Mouse (Mus musculus) layer of hippocampus, adult 2 months (tissue): Measurements from ENCODE around the gene H2bfm. TPM values are rescaled to one million over a fixed set of nuclear protein-coding genes. Genes with fewer than 3 reads are reported as not detected.
"Not testable (repeated sequence)": the region's sequence is repeated elsewhere in the genome, so short reads cannot be mapped to it uniquely, and the experiment has no call there.

Experiments
- DNase-seq, 2 experiments: peaks; one replicate each; pipeline ENCODE4 v3.0.0; 2022; ENCODE audit warnings: low spot score in 2 of 2
- H3K27ac ChIP-seq: fragments of 200-600 bp; 2 replicates; pipeline ENCODE4 v1.8.1; 2022
- H3K4me3 ChIP-seq: fragments of 200-600 bp; 2 replicates; pipeline ENCODE4 v1.8.1; 2022; ENCODE audit warnings: mild to moderate bottlenecking
- CTCF ChIP-seq: fragments of 200-600 bp; conservative IDR thresholded peaks from 2 replicates; pipeline ENCODE4 v1.8.1; 2022; ENCODE audit warnings: antibody characterized with exemption, mild to moderate bottlenecking, moderate library complexity
- long read RNA-seq, 2 experiments: library from polyadenylated mRNA; stranded (forward); transcript quantifications; one replicate each; pipeline ENCODE4 v2.0.0; 2021; ENCODE audit warnings: borderline mapping rate in 2 of 2
- total RNA-seq, 2 experiments: library from RNA; stranded (reverse); gene quantifications; 2 replicates each; pipeline ENCODE4 v1.2.3; 2021

The H2bfm gene
- not detected for total RNA-seq
- long read RNA-seq, experiment 1 = 0 reads
- long read RNA-seq, experiment 2 = 0 reads

GRCm38 (mm10) chrX:136927031-136927430, at the start of gene H2bfm:
Gene H2bfm (plus strand): TSS chrX:136927325.
- TF ChIP-seq CTCF = no peak
- H3K27ac ChIP-seq = no peak within 1 kb of the TSS
- no peak for DNase-seq
- no peak within 1 kb of the TSS for H3K4me3 ChIP-seq

DNA sequence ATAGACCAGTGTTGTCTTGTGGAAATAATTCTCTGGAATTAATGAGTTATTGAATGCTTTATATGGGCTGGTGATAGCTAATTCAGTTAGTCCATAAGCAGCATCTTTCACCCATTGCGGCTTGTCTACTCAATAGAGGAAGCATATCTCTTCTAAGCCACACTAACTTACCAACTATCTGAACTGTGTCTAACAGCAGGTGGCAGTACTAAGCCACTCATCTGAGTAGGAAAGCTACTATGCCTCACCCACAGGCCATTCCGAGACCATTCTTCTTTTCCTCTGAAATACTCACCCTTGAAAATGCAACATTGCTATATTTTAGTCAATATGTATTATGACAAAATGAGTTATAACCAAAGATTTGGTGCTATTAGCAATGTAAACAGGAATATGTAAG, 31.4 kb upstream of the H2bfm start:
- peak; percentile 77 for TF ChIP-seq CTCF
- Histone ChIP-seq H3K27ac (no peak overlapping the region), H3K4me3 (no peak overlapping the region)
- DNase-seq = peak; percentile 9 to 21

DNA sequence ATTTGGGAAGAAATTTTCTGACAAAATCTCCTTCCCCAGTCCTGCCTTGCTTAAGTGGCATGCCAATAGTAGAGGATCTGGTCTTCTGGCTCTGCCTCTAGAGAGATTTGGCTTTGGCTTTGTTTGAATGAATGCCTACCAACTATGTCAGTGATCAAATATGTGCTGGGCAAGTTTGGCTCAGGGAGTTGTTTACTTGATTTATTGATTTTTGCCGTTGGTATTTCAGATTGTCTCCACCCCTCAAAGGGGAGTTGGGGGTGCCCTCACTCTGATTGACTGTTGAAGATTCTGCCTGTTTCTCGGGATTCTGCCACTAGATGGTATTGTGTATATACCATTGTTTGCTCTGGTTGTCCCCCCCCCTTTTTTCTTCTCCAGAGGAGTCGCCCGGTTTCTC, 22.8 kb upstream of the H2bfm start:
- Histone ChIP-seq H3K4me3 (no peak overlapping the region), H3K27ac (no peak overlapping the region)
- 0 out of 2 replicates have a peak, but pooled peaks have one; percentile 8 for TF ChIP-seq CTCF
- no peak for DNase-seq

- H3K27ac ChIP-seq = no peak overlapping the region
- DNase-seq = no peak
- no peak overlapping the region for H3K4me3 ChIP-seq
- no peak for TF ChIP-seq CTCF
These were observed 1.3 kb upstream of the H2bfm start for GRCm38 (mm10) chrX:136925863-136926262.

GRCm38 (mm10) chrX:136937985-136938384, 10.9 kb downstream of the H2bfm start:
- H3K27ac ChIP-seq = no peak overlapping the region
- no peak for DNase-seq
- TF ChIP-seq CTCF = no peak
- no peak overlapping the region for H3K4me3 ChIP-seq

DNA sequence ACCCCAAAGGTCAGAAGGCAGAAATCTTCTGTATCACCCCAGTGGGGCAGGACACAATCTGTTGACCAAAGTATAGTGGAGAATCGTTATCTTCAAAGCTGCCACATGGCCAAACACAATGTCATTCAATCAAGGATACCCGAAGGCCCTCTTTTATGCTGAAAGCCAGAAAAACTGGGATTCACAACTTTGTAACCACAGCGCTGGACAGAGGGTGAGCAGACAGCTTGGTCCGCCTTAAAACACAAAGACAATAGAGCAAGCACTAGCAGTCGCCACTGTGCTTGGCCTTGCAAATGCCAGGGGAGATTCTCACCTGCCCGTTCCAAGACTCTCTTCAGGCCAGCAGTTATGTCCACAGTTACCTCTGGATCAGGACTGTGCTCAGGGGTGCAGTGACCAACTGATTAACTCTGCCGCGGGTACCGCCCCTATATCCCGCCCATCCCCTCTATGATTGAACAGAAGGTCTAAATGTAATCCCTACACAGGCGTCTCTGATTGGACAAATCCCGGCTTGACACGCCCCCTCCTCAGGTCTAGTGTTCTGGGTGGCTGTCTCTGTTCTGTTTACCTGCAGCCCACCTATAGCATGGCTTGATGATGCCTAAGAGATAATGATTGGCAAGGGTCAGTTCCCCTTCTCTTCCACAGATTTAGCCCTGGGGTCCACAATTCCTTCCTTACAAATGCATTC, 30.6 kb downstream of the H2bfm start:
- DNase-seq = peak; percentile 59 to 89

DNA sequence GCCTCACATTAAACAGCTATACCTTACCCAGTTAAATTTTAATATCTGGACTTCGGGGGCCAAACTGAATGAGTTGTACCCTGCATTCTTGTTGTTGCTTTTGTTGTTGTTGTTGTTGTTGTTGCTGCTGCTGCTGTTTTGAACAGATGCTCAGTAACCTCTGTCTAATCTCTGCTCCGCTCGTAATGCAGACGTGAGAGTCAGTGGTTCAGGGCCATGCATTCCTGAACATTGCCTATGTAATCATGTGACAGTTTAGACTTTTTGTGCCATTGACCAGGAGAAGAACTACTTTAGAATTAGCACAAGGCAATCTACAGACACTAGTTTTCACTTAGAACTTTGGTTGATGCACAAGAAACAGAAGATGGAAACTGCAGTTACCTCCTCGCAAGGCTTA, 31.2 kb downstream of the H2bfm start:
- DNase-seq, H3K27ac ChIP-seq: not testable (repeated sequence)
- H3K4me3 ChIP-seq = peak overlapping the region; percentile 57

More for the DNA sequence above, 30.6 kb downstream of the H2bfm start:
- H3K4me3 ChIP-seq = peak overlapping the region; percentile 57
- not testable (repeated sequence) for H3K27ac ChIP-seq

- peak; percentile 76 for TF ChIP-seq CTCF
These were observed 32.6 kb downstream of the H2bfm start for GRCm38 (mm10) chrX:136959688-136960087.

DNA sequence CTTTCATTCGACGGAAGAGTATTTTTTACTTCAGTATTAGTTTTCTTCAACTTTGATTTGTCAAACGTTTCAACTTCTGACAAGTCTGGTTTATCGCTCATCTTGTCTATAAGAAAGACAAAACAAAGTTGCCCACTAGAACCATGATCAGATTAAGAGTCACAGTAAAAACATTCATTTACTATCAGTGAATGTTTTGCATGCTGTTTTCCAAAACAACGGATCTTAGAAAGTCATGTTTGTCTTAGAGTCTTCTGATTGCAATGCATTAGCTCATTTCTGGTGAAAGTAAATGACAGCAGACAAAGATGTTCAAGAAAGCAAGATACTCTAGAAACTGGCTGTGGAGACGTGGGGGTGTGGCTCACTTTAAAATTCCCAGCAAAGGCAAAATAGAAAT, 48.3 kb downstream of the H2bfm start, which contains the start of gene Tmsb15b2:
Gene Tmsb15b2 (minus strand): TSS at position 101 of the 400 bp plus-strand sequence.
- H3K27ac ChIP-seq, DNase-seq: not testable (repeated sequence)
- peak within 1 kb of the TSS; percentile 61 for H3K4me3 ChIP-seq

More at GRCm38 (mm10) chrX:136959688-136960087, 32.6 kb downstream of the H2bfm start:
- Histone ChIP-seq H3K27ac (no peak overlapping the region), H3K4me3 (no peak overlapping the region)
- no peak for DNase-seq

DNA sequence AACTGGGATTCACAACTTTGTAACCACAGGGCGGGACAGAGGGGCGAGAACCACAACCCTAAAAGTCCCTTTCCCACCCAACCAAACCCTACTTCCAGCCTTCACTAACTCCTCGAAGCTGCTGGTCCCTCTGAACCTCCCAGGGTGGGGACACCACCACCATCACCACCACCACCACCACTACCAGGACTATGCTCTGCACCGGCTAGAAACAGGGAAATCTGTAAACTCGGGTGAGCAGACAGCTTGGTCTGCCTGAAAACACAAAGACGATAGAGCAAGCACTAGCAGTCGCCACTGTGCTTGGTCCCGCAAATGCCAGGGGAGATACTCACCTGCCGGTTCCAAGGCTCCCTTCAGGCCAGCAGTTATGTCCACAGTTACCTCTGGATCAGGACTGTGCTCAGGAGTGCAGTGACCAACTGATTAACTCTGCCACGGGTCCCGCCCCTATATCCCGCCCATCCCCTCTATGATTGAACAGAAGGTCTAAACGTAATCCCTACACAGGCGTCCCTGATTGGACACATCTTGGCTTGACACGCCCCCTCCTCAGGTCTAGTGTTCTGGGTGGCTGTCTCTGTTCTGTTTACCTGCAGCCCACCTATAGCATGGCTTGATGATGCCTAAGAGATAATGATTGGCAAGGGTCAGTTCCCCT, 49.4 kb downstream of the H2bfm start, which contains the start of the genes Tmsb15l and Tmsb15b1:
Gene Tmsb15l (minus strand): TSS at position 446 of the 661 bp plus-strand sequence.
Gene Tmsb15b1 (minus strand): TSS at position 451 of the 661 bp plus-strand sequence.
- Histone ChIP-seq H3K27ac (no peak within 1 kb of the TSS), H3K4me3 (peak within 1 kb of the TSS; percentile 61)
- peak; percentile 49 to 57 for DNase-seq
- no peak for TF ChIP-seq CTCF

Other genes starting within 250 kb of the H2bfm start
- gene Tceal1, start 219.3 kb upstream of the H2bfm start, total RNA-seq = 10 to 100 TPM; 12.9 to 15.3 TPM
- gene Morf4l2, start 183.6 kb upstream of the H2bfm start, total RNA-seq = 100 to 1,000 TPM; 384 to 391 TPM
- gene Glra4, start 147.2 kb upstream of the H2bfm start, total RNA-seq = under 1 TPM in 1 of 2 experiments, not detected in 1; 0.20 TPM
- 100 to 1,000 TPM; 688 to 710 TPM for gene Plp1, start 104.7 kb upstream of the H2bfm start, total RNA-seq
- 10 to 100 TPM; 18.5 to 28.3 TPM for gene Rab9b, start 58.6 kb upstream of the H2bfm start, total RNA-seq
- 10 to 100 TPM; 18.4 to 27.5 TPM for gene Tmsb15b2, start 48.2 kb downstream of the H2bfm start, total RNA-seq
- gene Tmsb15l, start 49.5 kb downstream of the H2bfm start, total RNA-seq = 1 to 10 TPM; 1.9 to 2.3 TPM
- gene Tmsb15b1, start 49.5 kb downstream of the H2bfm start, total RNA-seq = 1 to 10 TPM; 3.7 to 8.3 TPM
- gene Zcchc18, start 65.8 kb downstream of the H2bfm start, total RNA-seq = 100 to 1,000 TPM; 259 to 277 TPM
- gene Slc25a53, start 111.0 kb downstream of the H2bfm start, total RNA-seq = 10 to 100 TPM; 28.5 to 37.6 TPM
- gene Fam199x, start 122.3 kb downstream of the H2bfm start, total RNA-seq = 1 to 10 TPM; 8.4 to 8.7 TPM
- gene Esx1, start 194.8 kb downstream of the H2bfm start, total RNA-seq = not detected